Mouse (Mus musculus): ENCODE data around the gene Gm49320. TPM values are rescaled to one million over a fixed set of nuclear protein-coding genes. Genes with fewer than 3 reads are reported as not detected.

Gene Gm49320
- polyA plus RNA-seq, 1 experiment from 2014 or later = 0.51 TPM

- Histone ChIP-seq H3K9me3 (replicated peaks; ENCODE audit: control insufficient read depth, low read length) (no peaks in the 10 kb centered on the region), H3K27me3 (replicated peaks; ENCODE audit: control insufficient read depth, insufficient read depth, low read length) (no peaks in the 10 kb centered on the region), H3K4me2 (ENCODE audit: low read length) (peak overlapping the region; percentile 76), H3K4me1 (ENCODE audit: control insufficient read depth, insufficient read depth, low read length) (peaks cover 17% of the 10 kb centered on the region), H3K36me3 (ENCODE audit: control insufficient read depth, insufficient read depth, low read length) (peaks cover 23% of the 10 kb centered on the region), H3K4me3 (ENCODE audit: low read depth, low read length) (peak overlapping the region; percentile 75), H3K27ac (ENCODE audit: low read depth, low read length) (peak overlapping the region; percentile 93), H3K9ac (ENCODE audit: low read length) (peak overlapping the region; percentile 82)
- WGBS = 18% methylated on average over 15 of the region's 15 CpGs
- ATAC-seq = no peak
- DNase-seq (ENCODE audit: low spot score) = no peak
These were observed 741 bp upstream of the Gm49320 start for GRCm38 (mm10) chr8:4237814-4238433.

DNA sequence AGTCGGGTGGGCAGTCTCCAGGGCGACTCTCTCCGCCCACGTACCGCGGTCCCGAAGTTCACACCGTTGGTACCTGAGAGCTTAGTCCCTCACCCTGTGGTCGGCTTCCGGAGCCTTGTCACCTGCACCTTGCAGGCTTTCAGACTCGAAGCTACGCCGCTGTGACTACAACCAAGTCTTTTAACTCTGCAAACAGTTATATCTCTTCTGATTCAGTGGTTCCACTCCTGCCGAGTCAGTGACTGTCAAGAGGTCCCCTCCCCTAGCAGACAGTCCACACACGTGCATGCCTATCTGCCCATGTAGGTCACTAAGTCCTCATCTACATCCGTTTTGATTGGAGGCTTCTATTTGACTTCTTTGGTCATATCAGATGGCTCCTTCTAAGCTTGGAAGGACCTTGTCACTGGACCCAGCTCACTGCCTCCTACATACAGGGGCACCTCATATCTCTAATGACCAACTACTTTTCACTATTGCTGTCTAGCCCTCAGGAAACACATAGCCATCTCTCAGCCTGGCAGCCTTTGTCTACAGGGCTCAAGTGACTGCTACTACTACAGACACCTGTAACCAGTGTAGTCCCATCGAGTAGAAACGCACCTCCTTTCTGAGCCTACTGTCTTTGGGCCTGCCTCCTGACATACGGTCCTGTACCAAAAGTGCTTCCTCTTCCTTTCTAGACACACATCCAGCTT is 677 bp downstream of the Gm49320 start:
- Histone ChIP-seq H3K36me3 (ENCODE audit: control insufficient read depth, insufficient read depth, low read length) (peaks cover 37% of the 10 kb centered on the region), H3K9ac (ENCODE audit: low read length) (peak overlapping the region; percentile 82), H3K4me3 (ENCODE audit: low read depth, low read length) (peak overlapping the region; percentile 75), H3K27me3 (replicated peaks; ENCODE audit: control insufficient read depth, insufficient read depth, low read length) (no peaks in the 10 kb centered on the region), H3K9me3 (replicated peaks; ENCODE audit: control insufficient read depth, low read length) (no peaks in the 10 kb centered on the region), H3K4me2 (ENCODE audit: low read length) (peak overlapping the region; percentile 90), H3K4me1 (ENCODE audit: control insufficient read depth, insufficient read depth, low read length) (peaks cover 17% of the 10 kb centered on the region), H3K27ac (ENCODE audit: low read depth, low read length) (peak overlapping the region; percentile 93)
- DNase-seq (ENCODE audit: low spot score) (no peak), ATAC-seq (no peak)
- 15% methylated on average over 19 of the region's 19 CpGs for WGBS

- WGBS = 91% methylated on average over 5 of the region's 5 CpGs
- no peak for ATAC-seq
- H3K36me3 ChIP-seq (ENCODE audit: control insufficient read depth, insufficient read depth, low read length) = peaks cover 86% of the 10 kb centered on the region
These were observed 6.4 kb downstream of the Gm49320 start for GRCm38 (mm10) chr8:4245061-4245460.

DNA sequence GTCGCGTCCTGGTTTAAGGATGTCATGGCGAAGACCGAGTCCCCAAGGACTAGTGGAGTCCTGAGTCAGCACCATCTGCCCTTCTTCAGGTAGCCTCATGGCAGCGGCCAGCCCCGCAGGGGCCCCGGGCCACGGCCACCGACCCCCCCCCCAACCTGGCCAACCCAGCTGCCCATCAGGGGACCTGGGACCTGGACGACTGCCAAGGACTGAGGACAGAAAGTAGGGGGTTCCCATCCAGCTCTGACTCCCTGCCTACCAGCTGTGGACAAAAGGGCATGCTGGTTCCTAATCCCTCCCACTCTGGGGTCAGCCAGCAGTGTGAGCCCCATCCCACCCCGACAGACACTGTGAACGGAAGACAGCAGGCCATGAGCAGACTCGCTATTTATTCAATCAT is 7.1 kb downstream of the Gm49320 start:
- Histone ChIP-seq H3K9me3 (replicated peaks; ENCODE audit: control insufficient read depth, low read length) (no peaks in the 10 kb centered on the region), H3K4me2 (ENCODE audit: low read length) (no peak overlapping the region), H3K27me3 (replicated peaks; ENCODE audit: control insufficient read depth, insufficient read depth, low read length) (no peaks in the 10 kb centered on the region), H3K4me3 (ENCODE audit: low read depth, low read length) (no peak overlapping the region), H3K36me3 (ENCODE audit: control insufficient read depth, insufficient read depth, low read length) (peaks cover 84% of the 10 kb centered on the region), H3K4me1 (ENCODE audit: control insufficient read depth, insufficient read depth, low read length) (peaks cover 2% of the 10 kb centered on the region; the same call in 1 of the 2 replicates), H3K27ac (ENCODE audit: low read depth, low read length) (no peak overlapping the region), H3K9ac (ENCODE audit: low read length) (no peak overlapping the region)
- no peak for DNase-seq (ENCODE audit: low spot score)
- no peak for ATAC-seq
- 83% methylated on average over 12 of the region's 13 CpGs for WGBS

More at GRCm38 (mm10) chr8:4245061-4245460, 6.4 kb downstream of the Gm49320 start:
- Histone ChIP-seq H3K9me3 (replicated peaks; ENCODE audit: control insufficient read depth, low read length) (no peaks in the 10 kb centered on the region), H3K9ac (ENCODE audit: low read length) (no peak overlapping the region), H3K27ac (ENCODE audit: low read depth, low read length) (no peak overlapping the region), H3K4me3 (ENCODE audit: low read depth, low read length) (no peak overlapping the region), H3K27me3 (replicated peaks; ENCODE audit: control insufficient read depth, insufficient read depth, low read length) (no peaks in the 10 kb centered on the region), H3K4me2 (ENCODE audit: low read length) (no peak overlapping the region), H3K4me1 (ENCODE audit: control insufficient read depth, insufficient read depth, low read length) (peaks cover 7% of the 10 kb centered on the region)
- DNase-seq (ENCODE audit: low spot score) = no peak

DNA sequence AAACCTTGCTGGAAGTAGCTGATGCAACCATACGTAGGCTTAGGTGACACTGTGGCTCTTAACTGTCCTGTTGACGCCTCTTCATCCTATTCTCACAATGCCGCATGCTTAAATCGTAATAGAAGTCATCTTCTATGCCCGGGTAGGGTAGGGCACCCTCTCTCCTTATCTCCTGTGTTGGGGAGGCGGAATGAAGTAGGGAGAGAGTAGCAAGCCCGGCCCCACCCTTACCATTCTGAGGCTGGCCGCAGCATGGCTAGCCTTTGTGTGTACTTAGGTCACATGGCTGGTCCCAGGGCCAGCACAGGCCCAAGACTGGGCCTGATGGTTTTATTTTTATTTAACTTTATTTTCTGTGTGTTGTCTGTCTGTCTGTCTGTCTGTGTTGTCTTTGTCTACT is 8.6 kb downstream of the Gm49320 start:
- Histone ChIP-seq H3K4me3 (ENCODE audit: low read depth, low read length) (no peak overlapping the region), H3K4me1 (ENCODE audit: control insufficient read depth, insufficient read depth, low read length) (no peaks in the 10 kb centered on the region), H3K9me3 (replicated peaks; ENCODE audit: control insufficient read depth, low read length) (no peaks in the 10 kb centered on the region), H3K9ac (ENCODE audit: low read length) (no peak overlapping the region), H3K4me2 (ENCODE audit: low read length) (no peak overlapping the region), H3K36me3 (ENCODE audit: control insufficient read depth, insufficient read depth, low read length) (peaks cover 70% of the 10 kb centered on the region), H3K27ac (ENCODE audit: low read depth, low read length) (no peak overlapping the region), H3K27me3 (replicated peaks; ENCODE audit: control insufficient read depth, insufficient read depth, low read length) (no peaks in the 10 kb centered on the region)
- 92% methylated on average over 8 of the region's 8 CpGs for WGBS
- DNase-seq (ENCODE audit: low spot score) = no peak
- ATAC-seq = no peak

GRCm38 (mm10) chr8:4247951-4248540 is 9.4 kb downstream of the Gm49320 start, which contains the start of gene Tgfbr3l:
Gene Tgfbr3l, plus strand, starts transcription at chr8:4248214.
- Histone ChIP-seq H3K4me2 (ENCODE audit: low read length) (no peak within 1 kb of the TSS), H3K9ac (ENCODE audit: low read length) (no peak within 1 kb of the TSS), H3K4me3 (ENCODE audit: low read depth, low read length) (no peak within 1 kb of the TSS), H3K27me3 (replicated peaks; ENCODE audit: control insufficient read depth, insufficient read depth, low read length) (no peaks in the 10 kb centered on the region), H3K27ac (ENCODE audit: low read depth, low read length) (no peak within 1 kb of the TSS; the same call in 1 of the 2 replicates), H3K4me1 (ENCODE audit: control insufficient read depth, insufficient read depth, low read length) (no peaks in the 10 kb centered on the region), H3K9me3 (replicated peaks; ENCODE audit: control insufficient read depth, low read length) (no peaks in the 10 kb centered on the region), H3K36me3 (ENCODE audit: control insufficient read depth, insufficient read depth, low read length) (peaks cover 62% of the 10 kb centered on the region)
- no peak for ATAC-seq
- 77% methylated on average over 15 of the region's 15 CpGs for WGBS
- DNase-seq (ENCODE audit: low spot score) = no peak

DNA sequence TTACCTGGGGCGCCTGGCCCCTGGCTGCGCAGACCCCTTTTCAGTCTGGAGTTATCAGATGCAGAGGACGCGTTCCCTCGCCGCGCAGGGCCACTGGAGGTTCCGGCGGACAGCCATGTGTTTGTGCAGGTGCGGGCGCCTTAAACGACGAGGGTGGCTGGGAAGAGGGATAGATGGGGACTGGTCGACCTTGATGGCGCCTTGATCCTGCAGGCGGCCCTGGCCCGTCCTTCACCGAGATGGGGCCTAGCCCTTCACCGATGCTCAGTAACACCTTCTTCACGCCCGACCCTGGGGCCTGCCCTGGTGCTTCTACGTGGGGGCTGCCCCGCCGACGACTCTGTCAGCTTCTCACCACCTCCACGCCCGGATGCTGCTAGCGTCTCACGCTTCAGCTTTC is 10.5 kb downstream of the Gm49320 start:
- no peaks in the 10 kb centered on the region for H3K9me3 ChIP-seq (replicated peaks; ENCODE audit: control insufficient read depth, low read length)
- 17% methylated on average over 29 of the region's 29 CpGs for WGBS
- no peak for ATAC-seq
- no peak overlapping the region for H3K4me3 ChIP-seq (ENCODE audit: low read depth, low read length)
- peaks cover 51% of the 10 kb centered on the region for H3K36me3 ChIP-seq (ENCODE audit: control insufficient read depth, insufficient read depth, low read length)
- H3K27ac ChIP-seq (ENCODE audit: low read depth, low read length) = no peak overlapping the region; the same call in 1 of the 2 replicates
- H3K27me3 ChIP-seq (replicated peaks; ENCODE audit: control insufficient read depth, insufficient read depth, low read length) = no peaks in the 10 kb centered on the region
- no peak for DNase-seq (ENCODE audit: low spot score)
- no peak overlapping the region for H3K4me2 ChIP-seq (ENCODE audit: low read length)
- peaks cover 5% of the 10 kb centered on the region for H3K4me1 ChIP-seq (ENCODE audit: control insufficient read depth, insufficient read depth, low read length)
- no peak overlapping the region for H3K9ac ChIP-seq (ENCODE audit: low read length)

DNA sequence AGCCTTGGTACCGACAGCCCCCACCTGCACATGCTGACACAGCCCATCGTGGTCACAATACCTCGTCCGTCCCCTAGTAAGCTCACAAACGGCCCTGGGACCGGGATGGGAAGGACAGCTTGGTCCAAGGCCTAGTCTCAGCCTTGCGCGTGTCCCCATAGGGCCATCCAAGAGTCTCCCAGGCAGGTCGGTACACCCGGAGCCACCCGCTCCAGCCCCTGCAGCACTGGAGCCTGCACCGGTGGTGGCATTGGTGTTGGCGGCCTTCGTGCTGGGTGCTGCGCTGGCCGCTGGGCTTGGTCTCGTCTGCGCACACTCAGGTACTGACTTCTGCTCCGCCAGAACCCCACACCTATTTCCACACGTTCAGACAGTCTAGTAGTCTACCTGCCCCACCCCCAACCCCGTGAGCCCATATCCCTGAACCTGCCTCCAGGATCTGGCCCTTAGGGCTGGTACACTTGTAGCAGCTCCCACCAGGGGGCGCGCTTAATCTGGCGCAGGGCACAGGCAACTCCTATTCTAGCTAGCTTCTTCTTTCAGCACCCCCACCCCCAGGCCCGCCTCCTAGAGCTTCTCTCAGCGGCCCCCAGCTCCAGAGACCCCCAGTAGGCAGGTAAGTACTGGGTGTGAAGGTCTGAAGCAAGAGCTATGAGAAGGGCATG is 11.8 kb downstream of the Gm49320 start:
- Histone ChIP-seq H3K9me3 (replicated peaks; ENCODE audit: control insufficient read depth, low read length) (no peaks in the 10 kb centered on the region), H3K4me2 (ENCODE audit: low read length) (no peak overlapping the region), H3K9ac (ENCODE audit: low read length) (no peak overlapping the region), H3K4me3 (ENCODE audit: low read depth, low read length) (no peak overlapping the region), H3K27ac (ENCODE audit: low read depth, low read length) (no peak overlapping the region), H3K36me3 (ENCODE audit: control insufficient read depth, insufficient read depth, low read length) (peaks cover 50% of the 10 kb centered on the region), H3K4me1 (ENCODE audit: control insufficient read depth, insufficient read depth, low read length) (peaks cover 7% of the 10 kb centered on the region), H3K27me3 (replicated peaks; ENCODE audit: control insufficient read depth, insufficient read depth, low read length) (no peaks in the 10 kb centered on the region)
- peak; percentile 85 for DNase-seq (ENCODE audit: low spot score)
- 33% methylated on average over 26 of the region's 26 CpGs for WGBS
- ATAC-seq = peak; percentile 7; the same call in 1 of the 2 replicates

Measured in forebrain, embryonic 14.5 days (tissue).